Mouse (Mus musculus): Measurements from ENCODE around the gene Sbno2.

Gene Sbno2

GRCm38 (mm10) chr10:80105460-80105859 lies at the start of gene Sbno2:
Sbno2 (minus strand) TSS chr10:80105571.
- DNase-seq (ENCODE audit: low spot score) = no peak

DNA sequence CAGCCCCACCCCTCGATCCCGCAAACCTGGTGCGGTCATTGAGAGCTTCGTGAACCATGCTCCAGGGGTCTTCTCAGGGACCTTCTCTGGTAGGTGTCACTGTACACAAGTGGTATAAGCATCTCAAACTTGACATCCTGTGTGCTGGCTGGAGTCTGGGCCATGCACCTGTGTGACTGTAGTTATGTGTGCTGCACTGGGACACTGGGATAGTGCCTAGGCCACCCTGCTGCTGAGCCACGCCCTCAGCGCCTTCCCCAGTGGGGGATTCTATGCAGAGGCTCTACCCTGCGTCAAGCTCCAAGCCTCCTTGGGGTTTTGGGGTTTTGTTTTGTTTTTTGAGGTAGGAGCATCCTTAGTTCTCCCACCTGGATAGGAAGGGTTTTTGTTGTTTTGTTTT lies 49.0 kb upstream of the Sbno2 start:
- DNase-seq (ENCODE audit: low spot score) = no peak

DNA sequence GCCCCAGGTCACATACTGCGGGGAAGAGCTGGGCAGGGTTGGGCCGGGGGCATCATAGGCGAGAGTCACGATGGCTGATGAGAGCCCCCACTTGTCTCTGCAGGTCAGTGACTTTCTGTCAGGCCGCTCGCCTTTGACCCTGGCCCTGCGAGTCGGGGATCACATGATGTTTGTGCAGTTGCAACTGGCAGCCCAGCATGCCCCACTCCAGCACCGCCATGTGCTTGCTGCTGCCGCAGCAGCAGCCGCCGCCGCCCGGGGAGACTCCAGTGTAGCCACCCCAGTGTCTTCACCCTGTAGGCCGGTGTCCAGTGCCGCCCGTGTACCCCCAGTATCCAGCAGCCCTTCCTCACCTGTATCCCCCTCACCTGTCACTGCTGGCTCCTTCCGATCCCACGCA lies 48.3 kb upstream of the Sbno2 start:
- DNase-seq (ENCODE audit: low spot score) = no peak

DNA sequence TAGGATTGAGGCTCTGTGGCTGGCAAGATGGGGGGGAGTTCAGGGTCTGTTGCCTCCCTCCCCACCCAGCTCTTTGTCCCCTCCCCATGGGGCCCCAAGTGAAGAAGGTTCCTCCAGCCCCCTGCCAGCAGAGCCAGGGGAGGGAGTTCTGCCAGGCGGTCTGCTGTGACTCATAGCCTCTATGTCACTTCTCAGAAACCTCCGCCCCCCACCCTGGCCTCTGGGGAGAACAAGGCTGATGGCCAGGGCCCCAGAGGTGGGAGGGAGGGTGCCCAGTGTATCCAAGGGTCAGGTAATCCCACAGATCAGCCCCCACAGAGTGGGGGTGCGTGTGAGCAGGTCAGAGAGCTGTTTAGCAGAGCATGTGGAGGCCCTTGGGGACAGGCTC lies 47.5 kb upstream of the Sbno2 start:
- DNase-seq (ENCODE audit: low spot score) = no peak

GRCm38 (mm10) chr10:80152071-80152872 lies 46.9 kb upstream of the Sbno2 start:
- DNase-seq (ENCODE audit: low spot score) = no peak

DNA sequence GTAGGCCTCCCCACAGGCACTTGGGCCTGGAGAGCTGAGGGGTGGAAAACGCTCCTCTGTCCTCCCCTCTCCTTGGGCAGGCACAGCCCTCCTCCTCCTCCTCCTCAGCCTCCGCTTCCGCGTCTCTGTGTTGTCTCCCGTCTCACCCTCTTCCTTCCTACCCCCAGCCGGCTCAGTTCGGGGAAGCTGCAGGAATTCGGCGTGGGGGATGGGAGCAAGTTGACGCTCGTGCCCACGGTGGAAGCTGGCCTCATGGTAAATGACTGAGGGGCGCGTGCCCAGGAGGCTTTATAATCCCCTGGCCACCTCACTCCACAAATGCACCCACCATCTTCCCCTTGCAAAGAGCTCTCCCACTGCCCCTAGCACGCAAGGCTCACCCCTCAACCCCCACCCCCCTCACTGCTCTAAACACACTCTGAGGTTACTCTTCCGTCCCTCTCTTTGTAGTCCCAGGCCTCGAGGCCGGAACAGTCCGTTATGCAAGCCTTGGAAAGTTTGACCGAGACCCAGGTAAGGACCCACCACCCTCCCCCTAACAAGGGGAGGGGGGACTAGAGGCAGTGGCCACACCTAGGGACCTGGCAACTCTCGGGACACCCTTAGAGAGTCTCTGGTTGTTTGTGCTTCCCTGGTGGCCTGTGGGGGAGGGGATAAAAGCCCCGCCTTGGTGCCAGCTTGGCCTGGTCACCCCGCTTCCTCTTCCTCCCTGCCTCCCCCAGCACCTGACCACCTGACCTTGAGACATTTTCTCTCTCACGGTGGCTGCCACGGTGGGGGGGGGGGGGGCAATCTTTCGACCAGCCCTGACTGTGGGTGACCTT lies 46.1 kb upstream of the Sbno2 start:
- peak; percentile 36 for DNase-seq (ENCODE audit: low spot score)

DNA sequence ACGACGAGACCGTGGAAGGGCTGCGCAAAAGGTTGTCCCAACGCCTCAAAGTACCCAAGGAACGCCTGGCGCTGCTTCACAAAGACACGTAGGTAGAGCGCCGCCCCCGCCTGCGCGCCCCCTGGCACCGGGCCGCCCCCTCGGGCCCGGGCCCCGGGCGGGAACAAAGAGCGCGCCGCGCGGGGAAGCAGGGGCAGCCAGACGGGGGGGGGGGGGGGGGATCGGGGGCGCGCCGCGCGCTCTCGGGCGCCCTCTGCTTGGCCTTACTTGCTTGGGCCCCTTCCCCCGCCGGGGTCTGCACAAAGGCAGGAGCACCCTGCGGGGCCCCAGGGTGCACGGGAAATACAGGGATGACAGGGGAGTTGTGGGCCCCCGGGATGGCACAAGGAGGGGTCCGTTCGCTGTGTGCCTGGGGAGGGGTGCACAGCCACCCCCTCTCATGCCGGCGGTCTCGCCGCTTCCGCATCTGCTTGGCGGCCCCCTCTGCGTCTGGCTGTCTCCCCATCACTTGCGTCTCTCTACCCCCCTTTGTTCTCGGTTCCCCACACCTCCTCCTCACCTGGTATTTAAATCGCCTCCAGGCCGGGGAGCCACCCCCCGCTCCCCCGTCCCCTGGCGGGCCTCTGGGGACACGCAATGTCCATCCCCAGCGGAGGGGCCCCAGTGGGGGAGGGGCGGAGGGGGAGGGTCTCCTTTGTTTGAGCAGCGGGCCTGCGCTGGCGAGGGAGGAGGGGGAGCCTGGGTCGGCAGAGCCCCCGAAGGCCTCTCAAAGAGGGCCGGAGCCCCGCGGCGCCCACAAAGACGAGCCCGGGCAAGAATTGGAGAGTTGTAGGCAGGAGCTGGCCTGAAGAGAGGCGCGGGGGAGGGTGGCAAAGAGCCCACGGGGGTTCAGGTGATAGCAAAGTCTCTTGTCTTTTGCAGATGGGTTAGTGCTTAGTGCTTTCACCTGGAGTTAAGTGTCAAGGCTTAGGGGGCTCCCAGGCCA lies 45.1 kb upstream of the Sbno2 start:
- peak; percentile 59 for DNase-seq (ENCODE audit: low spot score)

DNA sequence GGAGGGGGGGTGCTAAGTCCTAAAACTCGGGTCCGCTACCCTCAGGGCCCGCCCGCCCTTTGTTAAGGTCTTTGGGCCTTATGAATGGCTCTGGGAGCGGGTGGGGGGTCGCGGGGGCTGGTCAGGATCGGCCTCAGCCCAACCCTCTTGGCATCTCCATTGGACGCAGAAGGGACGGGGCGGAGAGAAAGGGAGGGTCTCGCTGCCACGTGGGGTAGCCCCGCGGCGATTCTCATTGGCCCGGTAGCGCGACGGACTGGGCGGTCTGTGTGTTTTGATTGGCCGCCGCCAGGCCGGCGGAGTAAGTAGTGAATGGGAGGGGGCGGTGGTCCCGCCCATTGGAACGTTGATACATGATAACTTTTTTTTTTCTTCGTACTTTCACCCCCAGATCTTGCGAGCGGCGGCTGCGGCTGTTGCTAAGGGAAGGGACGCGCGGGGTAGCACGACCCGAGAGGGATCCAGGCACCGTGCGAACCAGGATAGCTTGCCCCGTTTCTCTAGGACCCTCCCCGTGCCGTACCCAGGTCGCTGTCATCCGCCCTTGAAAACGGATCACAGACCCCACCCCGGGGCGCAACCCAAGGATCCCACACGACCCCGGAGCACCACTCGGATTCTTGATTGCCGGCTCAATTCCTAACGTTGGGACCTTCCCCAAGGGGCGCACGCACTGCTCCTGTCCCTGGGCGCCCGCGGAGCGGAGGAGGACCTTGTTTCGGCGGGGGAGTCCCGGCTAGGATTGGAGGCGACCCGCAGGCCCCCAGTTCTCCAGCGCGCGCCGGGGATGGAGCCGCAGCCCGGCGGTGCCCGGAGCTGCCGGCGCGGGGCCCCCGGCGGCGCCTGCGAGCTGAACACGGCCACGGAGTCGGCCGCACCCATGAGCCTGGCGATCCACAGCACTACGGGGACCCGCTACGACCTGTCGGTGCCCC lies 44.2 kb upstream of the Sbno2 start:
- peak; percentile 91 for DNase-seq (ENCODE audit: low spot score)

- DNase-seq (ENCODE audit: low spot score) = peak; percentile 93
Observed at GRCm38 (mm10) chr10:80148610-80149290, 43.4 kb upstream of the Sbno2 start.

DNA sequence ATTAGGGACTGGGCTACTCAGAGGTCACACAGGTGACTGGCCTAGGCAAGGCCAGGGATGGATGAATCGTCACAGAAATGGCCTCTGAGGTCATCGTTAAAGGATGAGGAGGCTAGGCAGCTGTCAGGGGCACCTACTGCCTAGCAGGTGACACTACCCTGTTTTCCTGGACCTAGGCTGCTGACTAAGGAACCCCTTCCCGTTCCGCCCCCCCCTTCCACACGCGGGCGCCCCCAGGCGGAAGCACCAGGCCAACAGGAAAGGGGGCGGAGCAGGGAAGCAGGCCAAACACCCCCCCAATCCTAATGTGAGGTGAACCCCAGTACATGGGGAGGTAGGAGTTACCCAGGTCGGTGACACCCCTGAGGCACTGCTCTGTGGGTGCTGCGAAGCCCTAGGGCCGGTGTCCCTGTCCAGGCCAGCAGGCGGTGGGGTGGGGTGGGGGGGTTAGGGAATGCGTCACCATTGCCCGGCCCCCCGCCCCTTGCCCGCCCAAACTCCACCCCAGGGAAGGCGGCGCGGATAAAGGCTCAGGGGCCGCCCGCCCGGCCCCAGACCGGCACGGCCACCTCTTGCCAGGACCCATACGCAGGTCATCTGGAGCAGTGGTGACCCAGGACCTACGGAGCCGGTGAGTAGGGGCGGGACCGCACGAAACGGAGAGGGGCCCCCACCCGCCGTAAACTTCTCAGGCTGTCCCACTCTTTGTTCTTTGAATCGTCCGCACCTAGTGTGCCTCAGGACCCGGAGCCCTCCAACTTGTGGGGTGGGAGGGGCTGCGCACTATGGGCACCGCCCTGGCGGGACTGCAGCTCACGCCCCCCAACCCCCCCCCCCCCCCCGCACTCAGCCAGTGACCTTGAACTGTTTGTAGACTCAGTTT lies 42.6 kb upstream of the Sbno2 start, which contains the start of gene Midn:
TSS of gene Midn (plus strand) at position 554 of the 883 bp plus-strand sequence.
- peak; percentile 66 for DNase-seq (ENCODE audit: low spot score)

DNA sequence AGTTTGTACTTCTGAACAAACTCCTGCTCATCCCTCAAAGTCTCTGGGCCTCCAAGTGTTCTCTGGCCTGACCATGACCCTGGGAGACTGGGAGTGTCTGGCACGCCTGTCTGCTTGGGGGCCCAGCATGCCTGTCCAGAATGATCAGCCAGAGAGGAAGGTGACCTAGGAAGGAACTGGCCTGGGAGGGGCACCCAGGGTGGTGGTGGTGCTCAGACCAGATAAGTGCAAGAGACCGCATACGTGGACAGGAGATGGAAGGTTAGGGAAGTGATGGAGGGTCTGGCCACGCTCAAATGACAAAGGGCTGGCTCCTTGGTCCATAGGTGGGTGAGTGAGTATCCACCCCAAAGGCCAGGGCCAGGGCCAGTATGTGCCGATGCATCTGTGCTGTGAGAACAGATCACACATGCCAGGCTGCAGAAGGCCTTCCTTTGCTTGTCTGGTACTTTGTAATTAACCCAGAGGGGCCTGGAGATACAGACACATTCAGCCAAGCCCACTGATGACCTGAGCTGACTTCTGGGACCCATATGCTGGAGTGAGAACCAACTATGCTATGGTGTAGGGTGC lies 41.9 kb upstream of the Sbno2 start:
- DNase-seq (ENCODE audit: low spot score) = peak; percentile 39

GRCm38 (mm10) chr10:80146568-80147011 lies 41.2 kb upstream of the Sbno2 start:
- DNase-seq (ENCODE audit: low spot score) = no peak

DNA sequence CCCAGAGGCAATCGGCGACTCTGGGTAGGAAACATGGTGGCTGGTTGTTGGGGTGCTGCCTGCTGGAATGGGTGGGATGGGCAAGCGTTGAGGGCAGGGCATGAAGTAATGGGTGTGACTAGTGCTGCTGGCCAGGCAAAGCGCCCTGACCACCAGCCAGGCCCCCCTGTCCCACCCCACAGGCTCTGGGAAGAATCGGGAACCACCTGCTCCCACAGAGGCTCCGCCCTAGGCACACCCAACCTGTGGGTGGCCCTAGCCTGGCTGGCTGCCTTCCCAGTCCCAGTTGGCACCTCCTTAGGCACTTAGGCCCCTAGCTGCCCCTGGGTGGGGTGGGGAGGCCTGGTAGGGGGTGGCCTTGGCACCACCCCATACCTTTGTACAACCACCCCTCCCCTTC lies 40.5 kb upstream of the Sbno2 start:
- peak; percentile 46 for DNase-seq (ENCODE audit: low spot score)

GRCm38 (mm10) chr10:80144864-80145838 lies 39.8 kb upstream of the Sbno2 start:
- peak; percentile 65 for DNase-seq (ENCODE audit: low spot score)

DNA sequence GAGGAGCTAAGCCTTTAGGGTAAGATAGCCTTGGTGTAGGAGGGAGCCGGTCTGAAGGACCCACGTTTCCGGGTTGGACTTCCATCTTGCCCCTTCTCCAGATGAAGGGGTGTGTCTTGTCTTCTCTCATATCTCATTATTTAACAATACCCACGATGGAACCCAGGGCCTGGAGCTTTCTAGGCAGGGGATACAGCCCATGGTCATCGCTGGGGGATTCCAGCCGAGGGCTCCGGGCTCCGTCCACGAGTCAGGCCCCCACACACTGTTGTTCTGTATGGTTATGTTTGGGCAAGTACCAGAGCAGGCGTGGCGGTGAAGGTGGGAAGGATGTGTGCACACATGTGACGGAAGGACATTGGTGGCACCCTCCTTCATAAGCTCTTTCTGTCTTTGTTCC lies 38.8 kb upstream of the Sbno2 start:
- DNase-seq (ENCODE audit: low spot score) = no peak

- DNase-seq (ENCODE audit: low spot score) = no peak
Observed at GRCm38 (mm10) chr10:80143664-80144063, 38.3 kb upstream of the Sbno2 start.

DNA sequence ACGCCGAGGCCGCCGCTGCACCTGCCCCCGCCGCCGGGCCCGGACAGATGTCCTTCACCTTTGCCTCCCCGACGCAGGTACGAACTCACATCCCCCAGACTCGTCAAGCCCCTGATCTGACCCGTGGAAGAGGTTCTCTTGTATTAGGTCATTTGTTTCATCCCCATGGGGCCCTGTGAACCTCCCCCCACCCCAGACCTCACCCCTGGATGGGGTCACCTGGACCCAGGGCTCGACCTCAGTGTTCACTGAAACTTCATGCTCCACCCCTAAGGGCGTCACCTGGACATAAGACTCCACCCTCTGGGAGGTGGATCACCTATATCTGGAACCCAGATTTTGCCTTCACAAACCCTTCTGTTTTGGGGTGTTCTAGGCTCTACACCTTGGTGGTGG lies 37.2 kb upstream of the Sbno2 start:
- DNase-seq (ENCODE audit: low spot score) = no peak
